Mouse (Mus musculus) MEL-GATA-1-ER (cell line): Measurements from ENCODE around the gene Abcg5.

Experiments
- DNase-seq: peaks from one replicate; pipeline ENCODE4 v3.0.0-alpha.2; 2012; ENCODE audit warnings: low read depth; ENCODE audit errors: extremely low read depth

The Abcg5 gene

DNA sequence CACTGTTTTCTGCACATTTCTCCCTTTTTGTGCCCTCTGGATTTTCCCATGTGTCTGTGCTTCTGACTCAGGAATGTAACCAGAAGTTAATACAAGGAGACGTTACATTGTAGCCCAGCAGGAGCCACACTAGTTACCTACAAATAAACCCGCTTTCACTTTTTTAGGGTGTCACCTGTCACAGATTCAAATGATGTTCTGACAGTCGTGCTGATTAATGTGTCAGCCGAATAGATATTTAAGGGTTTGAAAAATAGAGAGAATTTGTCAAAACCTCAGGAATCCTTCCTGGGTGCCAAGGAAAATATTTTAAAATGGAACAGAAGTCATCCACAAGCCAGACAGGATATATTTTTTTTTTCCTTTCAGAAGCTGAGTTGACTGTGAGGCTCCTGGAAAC is 2.5 kb upstream of the Abcg5 start:
- no peak for DNase-seq

DNA sequence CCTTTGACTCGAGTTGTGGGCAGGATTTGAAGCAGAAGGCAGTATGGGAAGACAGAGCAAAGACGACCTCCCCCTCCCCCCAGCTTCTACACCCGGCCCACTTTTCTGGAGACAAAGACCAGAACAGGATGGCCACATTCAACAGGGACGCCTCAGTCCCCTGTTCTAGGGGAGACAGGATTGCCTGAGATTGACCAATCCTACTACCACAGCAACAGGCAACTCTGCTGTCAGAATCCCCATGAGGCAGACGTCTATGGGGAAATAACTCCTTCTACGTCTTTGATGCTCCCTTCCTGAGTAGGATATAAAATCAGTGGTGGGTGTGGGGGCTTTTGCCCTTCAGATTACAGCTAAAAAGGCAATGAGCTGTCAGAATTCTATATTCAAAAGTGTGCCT is 1.5 kb upstream of the Abcg5 start:
- no peak for DNase-seq

DNA sequence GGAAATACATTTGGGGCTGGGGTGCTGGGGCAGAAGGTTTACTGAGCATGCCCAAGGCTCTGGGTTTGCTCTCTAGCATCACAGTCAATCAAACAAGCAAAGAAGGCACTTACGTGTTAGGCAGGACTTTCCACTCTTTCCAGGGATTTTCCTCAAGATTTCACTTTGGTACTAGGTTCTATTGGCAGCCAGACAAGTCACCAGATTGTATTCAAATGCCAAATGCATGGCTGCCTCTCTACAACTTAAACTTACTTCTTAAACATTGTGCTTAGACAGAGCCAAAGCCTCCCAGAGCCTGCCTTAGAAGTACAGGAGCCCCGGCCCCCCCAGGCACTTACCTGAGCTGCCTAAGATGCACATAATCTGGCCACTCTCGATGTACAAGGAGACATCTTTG is 1.1 kb downstream of the Abcg5 start:
- DNase-seq = no peak

DNA sequence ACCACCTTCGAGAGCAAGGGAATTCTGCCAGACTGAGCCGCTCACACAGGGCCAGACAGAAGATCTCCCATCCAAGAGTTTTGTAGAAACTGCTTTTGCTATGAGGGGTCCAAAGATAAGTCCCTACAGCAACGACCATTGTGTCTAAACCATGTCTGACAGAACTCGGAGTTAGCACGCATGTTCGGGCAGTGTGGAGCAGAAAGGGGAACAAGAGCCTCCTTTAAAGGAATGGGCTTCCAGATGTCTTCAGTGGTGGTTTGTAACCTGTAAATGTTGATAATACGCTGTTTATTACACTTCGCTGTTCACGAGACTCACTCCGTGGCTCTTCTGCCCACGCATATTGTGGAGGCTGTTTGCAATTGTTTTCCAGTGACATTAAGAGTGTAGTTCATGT is 5.2 kb downstream of the Abcg5 start:
- DNase-seq = no peak

DNA sequence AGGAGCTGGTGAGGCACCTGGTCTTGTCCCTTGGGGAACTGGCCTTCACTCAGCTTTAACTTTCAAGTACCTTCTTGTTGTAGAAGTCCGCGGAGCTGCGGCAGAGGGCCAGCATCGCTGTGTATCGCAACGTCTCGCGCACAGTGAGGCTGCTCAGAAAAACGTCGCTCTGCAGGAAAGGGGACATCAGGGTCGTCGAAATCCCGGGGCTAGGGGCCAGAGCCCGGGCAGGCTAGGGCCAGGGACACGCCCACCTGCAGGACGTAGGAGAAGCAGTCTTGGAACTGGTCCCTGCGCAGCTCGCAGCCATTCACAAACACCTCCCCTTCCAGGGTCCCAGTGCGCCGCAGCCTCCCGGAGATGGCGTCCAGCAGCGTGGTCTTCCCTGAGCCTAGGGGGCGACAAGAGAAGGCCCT is 6.9 kb downstream of the Abcg5 start, which contains the start of gene Abcg8:
TSS of gene Abcg8 (plus strand) at position 352 of the 416 bp plus-strand sequence.
- DNase-seq = no peak

DNA sequence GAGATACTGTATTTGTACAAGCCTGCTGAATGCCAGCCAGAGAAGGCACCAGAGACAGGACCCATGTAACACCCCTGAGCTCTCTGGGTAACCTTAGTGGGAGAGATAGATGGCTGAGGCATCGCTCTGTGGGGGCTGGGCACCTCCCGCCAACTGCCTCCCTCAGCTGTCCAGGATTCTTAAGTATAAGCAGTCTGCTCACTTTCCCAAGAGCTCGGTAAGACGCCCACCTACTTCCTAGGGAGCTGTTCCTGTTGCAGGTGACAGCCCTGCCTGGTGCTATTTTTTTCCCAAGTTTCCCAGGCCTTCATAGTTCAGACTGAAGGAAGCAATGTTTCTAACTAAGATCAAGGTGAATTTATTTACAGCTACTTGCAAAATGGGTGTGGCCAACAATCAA is 7.6 kb downstream of the Abcg5 start:
- DNase-seq = no peak

DNA sequence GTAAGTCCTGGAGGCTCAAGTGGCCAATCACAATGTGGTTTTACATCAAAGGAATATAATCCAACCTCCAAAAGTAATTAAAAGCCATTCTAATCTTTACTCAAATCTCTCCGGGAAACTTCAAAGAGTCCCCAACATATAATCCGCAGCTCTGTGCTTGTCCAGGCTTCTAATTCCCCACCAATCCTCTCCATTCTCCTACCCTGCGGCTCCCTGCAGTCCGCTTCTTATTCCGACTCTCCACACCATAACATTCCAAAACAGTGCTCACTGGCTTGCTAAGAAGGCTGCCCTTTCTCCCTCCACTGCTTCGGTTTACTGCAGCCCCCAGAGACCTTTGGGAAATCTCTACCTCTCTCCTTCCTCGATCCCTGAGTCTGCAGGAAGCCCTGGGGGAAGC is 8.8 kb downstream of the Abcg5 start:
- DNase-seq = no peak

DNA sequence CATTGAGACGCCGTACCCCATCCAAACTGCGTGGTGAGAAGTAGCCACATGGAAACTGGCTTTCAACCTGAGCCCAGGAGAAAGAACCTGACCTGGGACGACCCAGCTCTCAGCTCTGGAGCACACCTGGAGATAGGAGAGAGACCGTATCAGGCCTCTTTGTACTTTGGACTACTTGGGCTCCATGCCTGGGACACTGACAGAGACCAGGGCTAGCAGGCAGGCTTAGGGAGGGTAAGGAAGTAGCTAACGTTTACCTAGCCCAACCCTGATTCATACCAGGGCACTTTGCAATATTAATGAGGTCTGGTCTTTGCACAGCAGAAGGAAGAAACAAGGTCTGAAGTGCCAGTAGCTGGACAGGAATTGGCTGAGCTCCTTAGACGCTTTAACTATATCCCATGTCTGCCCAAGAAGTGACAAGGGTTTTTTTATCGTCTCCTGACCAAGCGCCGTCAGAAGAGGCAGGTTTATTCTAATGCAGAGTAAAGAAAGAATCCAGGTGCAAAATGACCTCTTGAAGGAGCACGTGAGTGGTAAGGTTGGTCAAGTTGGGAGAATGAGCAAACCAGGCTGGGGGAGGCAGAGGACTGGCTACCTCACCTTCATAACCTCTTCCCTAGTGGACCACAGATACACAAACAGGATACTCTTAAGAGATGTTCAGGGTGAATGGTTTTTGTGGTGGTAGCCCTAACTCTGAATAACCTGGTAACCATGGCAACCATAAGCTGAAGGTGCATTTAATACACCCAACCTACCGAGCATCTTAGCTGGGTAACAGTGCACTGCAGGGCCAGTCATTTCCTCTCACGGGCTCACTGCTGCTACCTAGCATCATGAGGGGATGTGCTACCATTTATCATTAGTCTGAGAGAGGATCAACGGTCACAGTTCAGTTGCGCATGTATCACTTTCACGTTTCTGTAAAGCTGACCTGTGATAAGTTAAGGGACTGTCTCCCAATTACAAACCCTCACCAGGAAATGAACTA is 10.1 kb downstream of the Abcg5 start:
- no peak for DNase-seq

DNA sequence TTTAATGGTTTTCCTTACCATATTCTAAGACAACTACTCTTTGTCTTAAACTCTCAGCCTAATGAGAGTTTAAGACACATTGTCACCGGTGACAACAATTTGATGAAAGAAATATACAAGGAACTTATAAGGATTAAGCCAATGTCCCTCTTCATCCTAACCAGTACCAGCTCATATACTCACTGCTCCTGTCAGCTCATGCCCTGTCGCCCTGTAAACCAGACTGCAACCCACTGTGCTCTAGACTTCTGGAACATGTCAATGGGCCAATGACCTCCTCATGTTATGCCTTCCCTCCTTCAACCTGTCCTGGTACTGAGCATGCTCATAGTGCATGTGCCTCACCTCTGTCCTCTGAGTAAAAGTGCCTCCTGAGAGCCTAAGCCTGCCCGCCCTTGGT is 15.0 kb downstream of the Abcg5 start:
- DNase-seq = no peak

DNA sequence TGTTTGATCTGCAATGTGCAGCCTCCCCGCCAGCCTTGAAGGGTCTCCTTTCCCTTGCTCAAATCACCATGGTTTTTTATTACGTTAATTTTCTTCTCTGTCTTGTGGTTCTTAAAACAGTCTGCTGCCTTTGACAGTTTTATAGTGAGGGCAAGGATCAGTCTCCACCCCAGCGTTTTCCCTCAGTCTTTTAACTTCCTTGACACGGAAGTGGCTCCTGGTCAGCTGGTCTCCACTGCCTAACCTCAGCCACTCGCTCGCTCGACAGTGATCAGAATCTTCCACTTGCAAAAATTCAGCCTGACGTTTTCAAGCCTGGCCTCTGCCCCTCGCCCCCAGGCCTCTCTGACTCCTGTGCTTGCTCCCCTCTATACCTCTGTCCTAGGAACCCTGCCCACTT is 17.1 kb downstream of the Abcg5 start:
- DNase-seq = no peak

DNA sequence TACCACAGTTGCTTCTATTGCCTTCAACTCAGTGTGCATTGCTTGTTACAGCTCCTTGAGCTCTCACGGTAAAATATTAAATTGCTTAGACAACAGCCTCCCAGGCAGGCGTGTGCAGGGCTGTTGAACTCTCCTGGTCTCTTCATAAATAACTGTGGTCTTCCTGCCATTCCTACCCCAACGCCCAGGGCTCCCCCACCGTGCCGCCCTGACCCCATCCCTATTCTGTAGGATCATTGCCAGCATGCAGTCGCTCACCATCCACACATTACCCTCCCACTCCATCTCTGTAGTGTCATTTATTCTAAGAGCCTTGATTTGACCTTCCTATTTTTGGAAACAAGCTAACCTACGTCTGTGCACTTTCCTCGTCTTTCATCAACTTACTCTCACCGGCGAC is 17.8 kb downstream of the Abcg5 start:
- DNase-seq = no peak

DNA sequence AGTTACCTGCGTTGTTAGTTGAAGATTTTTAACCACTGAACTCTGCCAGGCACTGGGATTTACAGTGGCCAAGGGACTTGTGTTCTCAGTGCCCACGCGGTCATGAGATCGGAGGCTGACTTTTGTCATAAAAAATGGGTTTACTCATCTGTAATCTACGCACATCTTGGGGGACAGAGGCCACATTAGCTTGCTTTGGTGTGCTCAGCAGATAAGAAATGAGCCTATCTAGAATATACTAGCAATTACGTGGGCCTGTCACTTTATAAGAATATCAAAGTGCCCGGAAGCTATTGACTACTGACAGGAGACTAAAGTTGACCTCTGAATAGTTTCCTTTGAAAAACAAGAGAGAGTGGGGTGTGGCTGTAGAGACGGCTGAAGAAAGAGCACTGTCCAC is 23.9 kb downstream of the Abcg5 start:
- no peak for DNase-seq

DNA sequence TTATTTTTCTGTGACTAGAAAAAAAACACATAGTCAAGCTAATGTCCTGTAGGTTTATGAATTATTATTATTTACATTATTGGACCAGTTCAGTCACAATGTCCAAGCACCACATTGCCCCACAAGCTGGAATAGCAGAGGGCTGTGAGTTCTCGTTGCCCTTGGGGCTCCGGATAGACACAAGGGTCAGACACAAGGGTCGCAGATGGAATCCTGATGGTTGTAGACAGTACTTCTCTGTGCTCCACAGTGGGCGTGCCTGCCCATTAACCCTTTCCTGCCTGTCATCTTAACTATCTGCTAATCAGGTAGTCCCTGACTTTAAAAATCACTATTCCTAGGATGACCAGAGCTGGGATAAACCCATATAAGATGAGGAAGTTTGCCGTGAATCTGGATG is 24.6 kb downstream of the Abcg5 start:
- DNase-seq = no peak

DNA sequence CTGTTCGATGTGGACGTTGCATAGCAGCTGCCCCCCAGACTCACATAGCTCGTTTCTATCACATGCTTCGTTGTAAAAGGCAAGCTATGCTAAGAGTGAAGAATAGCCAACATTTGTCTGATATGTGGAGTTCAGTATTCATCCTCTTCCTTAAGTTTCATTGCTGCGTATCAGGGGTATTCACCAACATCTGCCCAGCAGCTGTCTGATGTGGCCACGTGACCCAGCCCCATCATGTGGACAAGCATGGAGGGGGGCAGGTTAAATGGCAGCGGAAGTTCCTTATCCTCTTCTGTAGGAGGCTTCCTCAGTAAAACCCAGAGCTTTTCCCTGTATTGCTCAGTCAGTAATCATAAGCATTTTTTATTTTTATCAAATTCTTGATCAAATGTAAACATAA is 25.0 kb downstream of the Abcg5 start:
- DNase-seq = no peak

DNA sequence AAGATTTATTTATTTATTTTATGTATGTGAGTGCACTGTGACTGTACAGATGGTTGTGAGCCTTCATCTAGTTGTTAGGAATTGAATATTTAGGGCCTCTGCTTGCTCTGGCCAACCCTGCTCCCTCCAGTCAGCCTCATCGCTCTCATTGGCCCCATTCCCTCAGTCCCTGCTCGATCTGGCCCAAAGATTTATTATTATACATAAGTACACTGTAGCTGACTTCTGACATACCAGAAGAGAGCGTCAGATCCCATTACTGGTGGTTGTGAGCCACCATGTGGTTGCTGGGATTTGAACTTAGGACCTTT is 25.4 kb downstream of the Abcg5 start:
- no peak for DNase-seq

DNA sequence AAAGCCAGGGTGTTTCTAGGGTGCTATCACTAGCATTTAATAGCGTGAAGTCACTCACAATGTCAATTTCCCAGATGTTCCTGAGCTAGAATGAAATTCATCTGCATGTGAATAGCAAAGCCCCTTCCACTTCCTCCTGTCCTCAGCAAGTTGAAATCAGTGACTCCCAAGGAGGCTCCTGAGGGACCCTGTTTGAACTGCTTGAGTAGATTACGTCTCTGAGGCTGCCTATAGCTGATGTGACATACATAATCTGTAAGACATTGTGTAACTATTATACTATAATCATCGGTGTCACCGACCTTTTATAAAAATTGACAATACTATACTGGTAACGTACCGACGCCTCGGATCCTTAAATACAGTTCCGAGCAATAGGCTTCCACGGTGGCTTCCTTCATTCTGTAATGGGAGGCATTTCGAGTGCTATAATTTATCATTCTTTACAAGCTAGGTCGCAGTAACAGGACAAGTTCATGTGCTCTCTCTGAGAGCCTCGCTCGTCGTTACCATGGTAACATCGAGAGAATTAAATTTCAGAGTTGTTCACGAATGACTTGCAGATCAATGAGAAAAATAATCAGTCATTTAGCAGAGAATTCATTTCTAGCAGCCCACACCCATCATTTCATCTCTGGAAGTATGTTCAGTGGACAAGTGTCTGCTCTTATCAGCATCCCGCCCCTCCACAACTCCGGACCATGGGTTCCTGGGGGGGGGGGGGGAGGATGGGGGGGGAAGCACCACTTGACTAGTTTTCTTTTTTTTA is 26.0 kb downstream of the Abcg5 start:
- DNase-seq = no peak

DNA sequence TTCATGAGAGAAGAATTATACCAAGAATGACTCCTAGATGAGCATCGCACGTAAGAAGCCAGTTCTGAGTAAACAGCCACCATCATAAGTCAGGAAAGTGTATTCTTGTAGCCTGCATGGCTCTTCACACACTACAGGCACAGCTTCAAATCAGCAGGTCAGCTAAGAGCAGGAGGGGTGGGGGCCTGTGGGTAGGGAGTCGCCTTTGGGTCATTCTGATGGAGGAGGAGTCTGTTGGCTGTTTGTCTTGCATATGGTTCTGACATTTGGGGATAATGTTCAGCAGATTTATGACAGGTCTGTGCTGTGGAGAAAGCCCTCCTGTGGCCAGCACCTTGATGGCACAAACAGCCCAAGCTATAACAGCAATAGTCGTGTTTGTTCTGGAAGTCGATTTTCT is 26.6 kb downstream of the Abcg5 start:
- DNase-seq = no peak

DNA sequence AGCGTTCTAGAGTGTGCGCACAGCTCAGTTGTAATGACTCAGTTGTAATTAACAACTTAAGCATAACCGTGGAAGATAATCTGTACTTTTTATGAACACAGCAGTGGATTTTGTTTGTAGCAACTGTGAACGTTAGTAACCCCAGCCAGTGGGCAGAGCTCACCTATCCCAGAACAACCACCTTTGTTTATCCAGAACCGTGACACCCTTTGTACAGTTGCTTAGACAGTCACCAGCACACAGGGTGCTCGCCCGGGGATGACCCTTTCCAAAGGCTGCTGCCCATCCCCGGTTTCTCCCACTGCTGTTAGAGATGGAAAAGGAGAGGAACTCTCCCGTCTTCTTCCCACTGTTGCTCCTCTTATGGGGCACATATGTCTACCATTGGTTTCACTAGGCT is 29.3 kb downstream of the Abcg5 start:
- DNase-seq = no peak

DNA sequence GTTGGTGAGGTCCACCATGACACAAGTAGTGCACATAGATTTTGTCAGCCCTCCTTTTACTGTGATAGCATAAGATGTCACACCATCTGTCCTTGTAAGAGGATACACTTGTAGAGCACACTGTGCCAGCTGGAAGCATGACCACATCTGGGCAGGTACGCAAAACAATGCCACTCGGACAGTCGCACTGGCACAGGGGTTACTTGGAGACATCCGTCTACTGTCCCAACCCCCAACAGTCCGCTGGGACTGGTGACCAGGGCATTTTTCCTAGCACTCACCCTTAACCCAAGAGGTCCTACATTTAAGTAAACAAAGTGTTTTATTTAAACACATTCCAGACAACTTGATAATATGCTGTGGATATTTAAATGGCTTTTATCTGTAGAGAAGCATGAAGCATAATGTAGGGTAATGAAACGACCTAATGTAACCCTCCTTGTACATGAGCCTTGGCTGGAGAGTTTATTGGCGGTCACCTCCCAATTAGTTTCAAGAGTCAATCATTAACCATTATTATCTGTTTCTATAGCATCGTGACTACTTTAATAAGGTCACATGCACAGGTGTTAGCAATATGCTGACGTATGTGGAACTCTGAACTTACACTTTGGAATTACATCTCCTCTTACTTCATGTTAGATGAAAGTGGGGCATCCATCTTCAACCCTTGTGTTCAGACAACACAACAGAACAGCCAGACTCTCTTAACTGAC is 32.4 kb downstream of the Abcg5 start:
- DNase-seq = no peak

DNA sequence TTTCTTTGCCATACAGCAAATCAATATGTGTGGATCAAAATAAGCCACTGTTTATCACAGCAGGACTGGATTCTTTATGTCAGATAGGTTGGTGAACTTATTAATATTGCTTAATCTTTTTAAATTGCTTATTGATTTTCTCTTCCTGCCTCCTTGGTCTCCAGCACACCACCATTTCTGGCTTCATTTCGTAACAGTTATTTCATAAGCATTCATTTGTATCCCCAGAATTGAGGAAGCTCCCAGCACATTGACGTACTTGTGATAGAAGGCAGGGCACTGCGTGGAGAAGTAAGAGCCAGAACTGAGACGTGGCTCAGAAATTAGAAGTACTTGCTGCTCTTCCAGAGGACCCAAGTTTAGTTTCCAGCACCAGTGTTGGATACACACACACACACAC is 35.2 kb downstream of the Abcg5 start:
- DNase-seq = no peak

DNA sequence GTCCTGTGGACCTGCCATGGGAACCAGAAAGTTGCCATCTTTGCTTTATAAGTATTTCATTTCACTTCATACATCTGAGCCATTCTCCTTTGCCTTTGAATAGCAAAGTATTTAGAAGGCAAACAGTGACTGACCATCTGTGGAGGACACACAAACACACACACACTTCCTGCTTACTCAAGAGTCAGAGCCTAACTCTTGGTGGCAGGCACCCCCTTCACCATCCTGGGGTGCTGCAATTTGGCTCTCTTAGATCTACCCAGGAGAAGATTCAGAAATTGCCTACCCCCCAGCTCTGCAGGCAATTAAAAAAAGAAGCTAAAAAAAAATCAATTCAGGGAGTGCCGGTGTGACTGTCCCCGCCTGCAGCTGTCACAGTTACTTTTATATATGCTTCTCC is 36.3 kb downstream of the Abcg5 start:
- no peak for DNase-seq

DNA sequence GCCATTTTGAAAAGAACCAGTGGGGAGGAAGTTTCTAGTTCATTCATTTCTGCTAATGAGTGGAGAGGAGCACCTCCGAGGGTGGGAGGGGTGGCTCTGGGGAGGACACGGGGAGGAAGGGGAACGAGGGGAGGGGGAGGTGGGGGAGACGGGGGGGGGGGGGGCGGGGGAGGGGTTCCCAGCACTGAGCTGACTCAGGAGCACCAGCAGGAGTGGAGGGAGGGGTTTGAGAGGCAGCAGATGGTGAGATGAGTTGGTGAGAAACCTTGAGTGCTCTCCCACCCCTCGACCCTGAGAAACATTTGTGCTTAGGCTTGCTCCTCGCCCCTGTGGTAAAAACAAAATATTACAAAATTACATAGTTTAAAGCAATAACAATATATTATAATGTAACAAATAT is 36.9 kb downstream of the Abcg5 start:
- DNase-seq = no peak
